Mouse (Mus musculus): ENCODE results near the gene Gys1.

DNA sequence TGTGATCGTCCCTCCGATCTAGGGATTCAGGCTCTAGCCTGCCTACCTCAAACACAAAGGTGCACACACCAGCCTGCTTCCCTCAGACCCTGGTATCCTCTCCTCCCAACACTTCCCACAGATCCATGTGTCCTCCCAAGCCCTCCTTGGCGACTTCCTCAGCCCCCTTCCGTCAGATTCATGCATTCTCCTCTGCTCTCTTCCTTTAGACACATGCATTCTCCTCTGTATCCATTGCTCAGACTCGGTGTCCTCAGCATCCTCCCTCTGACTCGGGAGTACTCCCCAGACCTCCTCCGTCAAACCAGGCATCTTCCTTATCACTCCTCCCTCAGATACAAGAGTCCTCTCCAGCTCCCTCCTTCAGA is 825 bp upstream of the Gys1 start:
- TF ChIP-seq CTCF (IDR thresholded peaks at IDR 0.05; ENCODE audit: insufficient read depth, low read depth, low read length) (no peak), POLR2A (IDR thresholded peaks at IDR 0.05; ENCODE audit: insufficient read depth, low read depth, low read length) (no peak)
